Comparison of ENCODE assay signal across 8 mouse cellular contexts in genomic region chr8:95141026-95141425, GRCm38 (mm10).
A peak's percentile ranks its signal among the peaks of the same experiment; 100 is the strongest.
DNase-seq lines count a peak whose midpoint lies in the region; ATAC-seq and TF ChIP-seq lines count a peak whose summit lies in the region.

No protein-coding gene starts in this region.

- peak overlapping the region; percentile 88 for H3K4me2 ChIP-seq in kidney, embryonic 16.5 days (replicated peaks; ENCODE audit: low read depth, low read length)
- H3K4me2 ChIP-seq in embryonic facial prominence, embryonic 15.5 days (replicated peaks): peak overlapping the region; percentile 92
- peak overlapping the region; percentile 95 for H3K4me2 ChIP-seq in limb, embryonic 14.5 days (replicated peaks; ENCODE audit: low read depth, low read length, severe bottlenecking)
- H3K4me2 ChIP-seq in midbrain, embryonic 15.5 days: peak overlapping the region; percentile 95; the same call in 1 of the 2 replicates

- 94% methylated on average over 1 of the region's 1 CpGs for WGBS in kidney, embryonic 16.5 days
- WGBS in embryonic facial prominence, embryonic 15.5 days: 85% methylated on average over 1 of the region's 1 CpGs
- WGBS in limb, embryonic 14.5 days: 80% methylated on average over 1 of the region's 1 CpGs
- WGBS in midbrain, embryonic 15.5 days: 91% methylated on average over 1 of the region's 1 CpGs

- peaks cover 72% of the 10 kb centered on the region for H3K4me1 ChIP-seq in kidney, embryonic 16.5 days (ENCODE audit: insufficient read depth, low read length)
- H3K4me1 ChIP-seq in embryonic facial prominence, embryonic 15.5 days: peaks cover 53% of the 10 kb centered on the region
- peaks cover 30% of the 10 kb centered on the region for H3K4me1 ChIP-seq in limb, embryonic 14.5 days (ENCODE audit: control insufficient read depth, insufficient read depth, low read length)
- H3K4me1 ChIP-seq in midbrain, embryonic 15.5 days: peaks cover 53% of the 10 kb centered on the region

- no peak for ATAC-seq in kidney, embryonic 16.5 days (ENCODE audit: low FRiP score, low TSS enrichment)
- no peak for ATAC-seq in embryonic facial prominence, embryonic 15.5 days (ENCODE audit: insufficient number of reproducible peaks, low FRiP score, low TSS enrichment, low read depth)
- no peak for ATAC-seq in limb, embryonic 14.5 days (ENCODE audit: low FRiP score, low read depth)
- ATAC-seq in midbrain, embryonic 15.5 days (replicated peaks): no peak
- ATAC-seq in granulocyte monocyte progenitor cell, adult 5-6 weeks (replicated peaks; ENCODE audit: poor library complexity, severe bottlenecking): no peak

- H3K4me3 ChIP-seq in kidney, embryonic 16.5 days (ENCODE audit: low read length): peak overlapping the region; percentile 70
- H3K4me3 ChIP-seq in embryonic facial prominence, embryonic 15.5 days (replicated peaks): no peak overlapping the region
- H3K4me3 ChIP-seq in limb, embryonic 14.5 days (replicated peaks; ENCODE audit: low read length): no peak overlapping the region
- H3K4me3 ChIP-seq in midbrain, embryonic 15.5 days: peak overlapping the region; percentile 82; the same call in 1 of the 2 replicates

- H3K27ac ChIP-seq in kidney, embryonic 16.5 days (ENCODE audit: low read length): peak overlapping the region; percentile 88
- no peak overlapping the region for H3K27ac ChIP-seq in embryonic facial prominence, embryonic 15.5 days (replicated peaks)
- no peak overlapping the region for H3K27ac ChIP-seq in limb, embryonic 14.5 days (replicated peaks; ENCODE audit: low read depth, low read length)
- no peak overlapping the region for H3K27ac ChIP-seq in midbrain, embryonic 15.5 days

- TF ChIP-seq POLR2A in limb, embryonic 14.5 days (IDR thresholded peaks at IDR 0.05; ENCODE audit: borderline replicate concordance, extremely low read depth, insufficient read depth, insufficient read length): no peak

- peak overlapping the region; percentile 87; the same call in 1 of the 2 replicates for H3K9ac ChIP-seq in kidney, embryonic 16.5 days (replicated peaks; ENCODE audit: low read length)
- no peak overlapping the region for H3K9ac ChIP-seq in embryonic facial prominence, embryonic 15.5 days
- H3K9ac ChIP-seq in limb, embryonic 14.5 days (ENCODE audit: low read depth, low read length, severe bottlenecking): no peak overlapping the region
- H3K9ac ChIP-seq in midbrain, embryonic 15.5 days: no peak overlapping the region; the same call in 1 of the 2 replicates

- H3K27me3 ChIP-seq in kidney, embryonic 16.5 days (ENCODE audit: insufficient read depth, low read length): no peaks in the 10 kb centered on the region
- H3K27me3 ChIP-seq in embryonic facial prominence, embryonic 15.5 days: peaks cover 5% of the 10 kb centered on the region; the same call in 1 of the 2 replicates
- H3K27me3 ChIP-seq in limb, embryonic 14.5 days (ENCODE audit: control insufficient read depth, insufficient read depth, low read length): peaks cover 6% of the 10 kb centered on the region; the same call in 1 of the 2 replicates
- H3K27me3 ChIP-seq in midbrain, embryonic 15.5 days (replicated peaks): peaks cover 21% of the 10 kb centered on the region

- no peak for DNase-seq in kidney, adult 8-10 months
- DNase-seq in limb, embryonic 14.5 days (ENCODE audit: low spot score): no peak
- DNase-seq in natural killer cell, adult 2 months (ENCODE audit: low spot score in 2 of 2): no peak
- DNase-seq in cerebellum, adult 11 months: no peak

- H3K9me3 ChIP-seq in kidney, embryonic 16.5 days (ENCODE audit: low read length): no peaks in the 10 kb centered on the region
- no peaks in the 10 kb centered on the region for H3K9me3 ChIP-seq in embryonic facial prominence, embryonic 15.5 days (replicated peaks)
- H3K9me3 ChIP-seq in limb, embryonic 14.5 days (ENCODE audit: control insufficient read depth, low read length): no peaks in the 10 kb centered on the region
- H3K9me3 ChIP-seq in midbrain, embryonic 15.5 days: no peaks in the 10 kb centered on the region

- no peaks in the 10 kb centered on the region for H3K36me3 ChIP-seq in kidney, embryonic 16.5 days (ENCODE audit: insufficient read depth, low read length)
- no peaks in the 10 kb centered on the region for H3K36me3 ChIP-seq in embryonic facial prominence, embryonic 15.5 days
- H3K36me3 ChIP-seq in limb, embryonic 14.5 days (ENCODE audit: control insufficient read depth, insufficient read depth, low read length): peaks cover 5% of the 10 kb centered on the region; the same call in 1 of the 2 replicates
- no peaks in the 10 kb centered on the region for H3K36me3 ChIP-seq in midbrain, embryonic 15.5 days (replicated peaks)

Comparison
In these comparisons a context has a peak if more than half of its experiments do, and no peak if none do; other contexts are left out.
1. H3K4me3 ChIP-seq: peak in kidney, embryonic 16.5 days (single experiment) and midbrain, embryonic 15.5 days (single experiment); none in embryonic facial prominence, embryonic 15.5 days (single experiment) and limb, embryonic 14.5 days (single experiment).
2. Peak in every context shown above with its lines, with median percentiles within 50 percentile points of each other: H3K4me2 ChIP-seq.